Mouse (Mus musculus): Measurements from ENCODE around the gene Ndufa7. TPM values are rescaled to one million over a fixed set of nuclear protein-coding genes. Genes with fewer than 3 reads are reported as not detected.

Gene Ndufa7
- total and polyA plus RNA-seq, 2 experiments from 2014 or later: 356 to 577 TPM

DNA sequence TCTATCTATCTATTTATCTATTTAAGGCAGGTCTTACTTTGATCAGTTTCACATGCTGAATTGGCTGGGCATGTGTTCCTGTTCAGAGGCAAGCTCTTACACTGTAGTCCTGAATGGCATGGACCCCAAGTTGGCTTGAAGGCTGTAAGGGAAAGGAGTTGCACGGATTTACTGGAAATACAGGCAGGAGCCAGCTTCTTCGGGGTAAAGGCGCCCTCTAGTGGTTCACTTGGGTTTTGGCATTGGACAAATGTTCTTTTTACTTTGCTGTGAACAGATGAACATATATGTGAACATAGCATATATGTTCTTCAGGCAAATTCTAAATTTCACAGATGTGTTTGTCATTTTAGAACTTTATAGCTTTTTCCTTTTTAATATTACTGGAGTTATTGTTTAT, 2.5 kb downstream of the Ndufa7 start:
- WGBS: 0% methylated on average over 3 of the region's 3 CpGs
- peaks cover 17% of the 10 kb centered on the region for H3K36me3 ChIP-seq (ENCODE audit: insufficient read depth, low read length)
- no peak overlapping the region for H3K4me3 ChIP-seq (ENCODE audit: low read length)
- ATAC-seq (no peak), DNase-seq (ENCODE audit: low spot score) (peak; percentile 89)
- TF ChIP-seq CTCF (IDR thresholded peaks at IDR 0.05; ENCODE audit: low read depth): peak; percentile 91
- H3K4me2 ChIP-seq (ENCODE audit: low read depth, low read length): no peak overlapping the region
- H3K4me1 ChIP-seq (ENCODE audit: insufficient read depth, low read length): peaks cover 11% of the 10 kb centered on the region
- no peak overlapping the region for H3K9ac ChIP-seq (replicated peaks; ENCODE audit: low read length)
- H3K27ac ChIP-seq: no peak overlapping the region
- H3K27me3 ChIP-seq (ENCODE audit: insufficient read depth, low read length): no peaks in the 10 kb centered on the region
- H3K9me3 ChIP-seq (ENCODE audit: low read length): no peaks in the 10 kb centered on the region

- Histone ChIP-seq H3K27me3 (ENCODE audit: insufficient read depth, low read length) (no peaks in the 10 kb centered on the region), H3K27ac (no peak overlapping the region), H3K4me1 (ENCODE audit: insufficient read depth, low read length) (no peaks in the 10 kb centered on the region), H3K4me2 (ENCODE audit: low read depth, low read length) (no peak overlapping the region), H3K9me3 (ENCODE audit: low read length) (no peaks in the 10 kb centered on the region), H3K36me3 (ENCODE audit: insufficient read depth, low read length) (peaks cover 15% of the 10 kb centered on the region), H3K4me3 (ENCODE audit: low read length) (no peak overlapping the region), H3K9ac (replicated peaks; ENCODE audit: low read length) (no peak overlapping the region)
- TF ChIP-seq CTCF (IDR thresholded peaks at IDR 0.05; ENCODE audit: low read depth): no peak
- 45% methylated on average over 2 of the region's 2 CpGs for WGBS
- DNase-seq (ENCODE audit: low spot score) (no peak), ATAC-seq (no peak)
These were observed 4.5 kb downstream of the Ndufa7 start for GRCm38 (mm10) chr17:33828892-33829291.

GRCm38 (mm10) chr17:33829561-33829960, 5.2 kb downstream of the Ndufa7 start:
- ATAC-seq (no peak), DNase-seq (ENCODE audit: low spot score) (no peak)
- H3K4me2 ChIP-seq (ENCODE audit: low read depth, low read length): no peak overlapping the region
- 85% methylated on average over 10 of the region's 10 CpGs for WGBS
- H3K27ac ChIP-seq: no peak overlapping the region
- TF ChIP-seq CTCF (IDR thresholded peaks at IDR 0.05; ENCODE audit: low read depth): no peak
- no peak overlapping the region for H3K9ac ChIP-seq (replicated peaks; ENCODE audit: low read length)
- no peak overlapping the region for H3K4me3 ChIP-seq (ENCODE audit: low read length)
- peaks cover 22% of the 10 kb centered on the region for H3K36me3 ChIP-seq (ENCODE audit: insufficient read depth, low read length)
- H3K9me3 ChIP-seq (ENCODE audit: low read length): no peaks in the 10 kb centered on the region
- no peaks in the 10 kb centered on the region for H3K27me3 ChIP-seq (ENCODE audit: insufficient read depth, low read length)
- no peaks in the 10 kb centered on the region for H3K4me1 ChIP-seq (ENCODE audit: insufficient read depth, low read length)

GRCm38 (mm10) chr17:33842966-33843795, 18.8 kb downstream of the Ndufa7 start, which contains the start of gene Cd320:
Gene Cd320, plus strand, starts transcription at chr17:33843091.
- peak within 1 kb of the TSS; percentile 83 for H3K4me3 ChIP-seq (ENCODE audit: low read length)
- H3K27me3 ChIP-seq (ENCODE audit: insufficient read depth, low read length): no peaks in the 10 kb centered on the region
- peak within 1 kb of the TSS; percentile 85 for H3K27ac ChIP-seq
- peak; percentile 32 for TF ChIP-seq CTCF (IDR thresholded peaks at IDR 0.05; ENCODE audit: low read depth)
- DNase-seq (ENCODE audit: low spot score) (peak; percentile 96), ATAC-seq (peak; percentile 97)
- peak within 1 kb of the TSS; percentile 76 for H3K9ac ChIP-seq (replicated peaks; ENCODE audit: low read length)
- H3K9me3 ChIP-seq (ENCODE audit: low read length): no peaks in the 10 kb centered on the region
- H3K4me1 ChIP-seq (ENCODE audit: insufficient read depth, low read length): peaks cover 7% of the 10 kb centered on the region; the same call in 1 of the 2 replicates
- no peaks in the 10 kb centered on the region; the same call in 1 of the 2 replicates for H3K36me3 ChIP-seq (ENCODE audit: insufficient read depth, low read length)
- WGBS: under 1% methylated on average over 45 of the region's 45 CpGs
- H3K4me2 ChIP-seq (ENCODE audit: low read depth, low read length): peak within 1 kb of the TSS; percentile 95

DNA sequence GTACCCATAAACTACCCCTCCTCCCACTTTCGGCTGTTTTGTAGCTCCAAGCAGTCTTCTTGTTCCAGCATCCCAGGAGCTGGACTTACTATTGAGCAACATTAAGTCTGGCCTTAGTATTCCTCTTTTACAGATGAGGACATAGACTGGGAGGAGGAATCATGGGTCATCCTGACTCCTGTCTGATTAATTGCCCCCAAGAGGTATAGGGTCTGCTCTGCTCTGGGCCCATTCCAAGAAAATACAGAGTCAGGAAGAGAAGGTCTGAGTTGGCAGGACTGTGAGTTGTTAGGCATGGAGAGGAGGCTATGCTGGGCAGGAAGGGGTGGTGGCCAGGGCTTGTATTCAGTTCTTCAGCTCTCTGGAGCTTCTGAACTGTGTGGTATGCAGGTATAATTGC, 19.8 kb downstream of the Ndufa7 start:
- Histone ChIP-seq H3K4me1 (ENCODE audit: insufficient read depth, low read length) (peaks cover 7% of the 10 kb centered on the region; the same call in 1 of the 2 replicates), H3K4me3 (ENCODE audit: low read length) (peak overlapping the region; percentile 83), H3K9me3 (ENCODE audit: low read length) (no peaks in the 10 kb centered on the region), H3K4me2 (ENCODE audit: low read depth, low read length) (peak overlapping the region; percentile 95), H3K27me3 (ENCODE audit: insufficient read depth, low read length) (no peaks in the 10 kb centered on the region), H3K36me3 (ENCODE audit: insufficient read depth, low read length) (no peaks in the 10 kb centered on the region; the same call in 1 of the 2 replicates), H3K27ac (no peak overlapping the region), H3K9ac (replicated peaks; ENCODE audit: low read length) (peak overlapping the region; percentile 76; the same call in 1 of the 2 replicates)
- ATAC-seq: no peak
- no peak for DNase-seq (ENCODE audit: low spot score)
- TF ChIP-seq CTCF (IDR thresholded peaks at IDR 0.05; ENCODE audit: low read depth): no peak
- WGBS: 73% methylated on average over 1 of the region's 1 CpGs

GRCm38 (mm10) chr17:33848139-33848538, 23.8 kb downstream of the Ndufa7 start:
- DNase-seq (ENCODE audit: low spot score) (no peak), ATAC-seq (no peak)
- TF ChIP-seq CTCF (IDR thresholded peaks at IDR 0.05; ENCODE audit: low read depth): no peak
- peaks cover 7% of the 10 kb centered on the region; the same call in 1 of the 2 replicates for H3K4me1 ChIP-seq (ENCODE audit: insufficient read depth, low read length)
- no peak overlapping the region for H3K4me2 ChIP-seq (ENCODE audit: low read depth, low read length)
- H3K27ac ChIP-seq: no peak overlapping the region
- no peaks in the 10 kb centered on the region for H3K36me3 ChIP-seq (ENCODE audit: insufficient read depth, low read length)
- H3K27me3 ChIP-seq (ENCODE audit: insufficient read depth, low read length): no peaks in the 10 kb centered on the region
- 84% methylated on average over 8 of the region's 8 CpGs for WGBS
- H3K4me3 ChIP-seq (ENCODE audit: low read length): no peak overlapping the region
- H3K9me3 ChIP-seq (ENCODE audit: low read length): no peaks in the 10 kb centered on the region
- H3K9ac ChIP-seq (replicated peaks; ENCODE audit: low read length): no peak overlapping the region

GRCm38 (mm10) chr17:33851331-33851730, 27.0 kb downstream of the Ndufa7 start:
- Histone ChIP-seq H3K4me1 (ENCODE audit: insufficient read depth, low read length) (no peaks in the 10 kb centered on the region), H3K27me3 (ENCODE audit: insufficient read depth, low read length) (no peaks in the 10 kb centered on the region), H3K27ac (no peak overlapping the region), H3K9ac (replicated peaks; ENCODE audit: low read length) (no peak overlapping the region), H3K9me3 (ENCODE audit: low read length) (no peaks in the 10 kb centered on the region), H3K36me3 (ENCODE audit: insufficient read depth, low read length) (no peaks in the 10 kb centered on the region), H3K4me3 (ENCODE audit: low read length) (no peak overlapping the region), H3K4me2 (ENCODE audit: low read depth, low read length) (no peak overlapping the region)
- ATAC-seq (no peak), DNase-seq (ENCODE audit: low spot score) (no peak)
- 86% methylated on average over 1 of the region's 1 CpGs for WGBS
- no peak for TF ChIP-seq CTCF (IDR thresholded peaks at IDR 0.05; ENCODE audit: low read depth)
